Mouse (Mus musculus) adrenal gland, adult (tissue): ENCODE data around the gene Rps6ka6.
A peak's percentile ranks its signal among the peaks of the same experiment; 100 is the strongest.

Experiments used
- DNase-seq, 2 experiments: peaks; one replicate each; pipeline ENCODE4 v3.0.0; 2022 to 2023; ENCODE audit warnings: low spot score in 1 of 2; ENCODE audit not compliant: inconsistent age in 2 of 2

The Rps6ka6 gene

GRCm38 (mm10) chrX:111537859-111538258 is at the start of gene Rps6ka6:
Gene Rps6ka6 (minus strand): TSS chrX:111537959.
- DNase-seq = no peak

- DNase-seq = no peak
Measured at GRCm38 (mm10) chrX:111577044-111577443, 39.3 kb upstream of the Rps6ka6 start.

GRCm38 (mm10) chrX:111518206-111518605 is 19.6 kb downstream of the Rps6ka6 start:
- DNase-seq = no peak

- DNase-seq = no peak
Measured at GRCm38 (mm10) chrX:111463565-111464093, 74.1 kb downstream of the Rps6ka6 start.

GRCm38 (mm10) chrX:111462833-111463564 is 74.8 kb downstream of the Rps6ka6 start:
- DNase-seq = peak; percentile 42 to 66

GRCm38 (mm10) chrX:111462495-111462832 is 75.3 kb downstream of the Rps6ka6 start:
- DNase-seq = peak in 1 of 2 experiments; percentile 64

GRCm38 (mm10) chrX:111462092-111462491 is 75.7 kb downstream of the Rps6ka6 start:
- peak; percentile 1 to 20 for DNase-seq

- no peak for DNase-seq
Measured at GRCm38 (mm10) chrX:111460166-111460565, 77.6 kb downstream of the Rps6ka6 start.

- DNase-seq = no peak
Measured at GRCm38 (mm10) chrX:111436571-111436970, 101.2 kb downstream of the Rps6ka6 start.

GRCm38 (mm10) chrX:111414775-111415174 is 123.0 kb downstream of the Rps6ka6 start:
- DNase-seq = no peak

- DNase-seq = no peak
Measured at GRCm38 (mm10) chrX:111404816-111405215, 132.9 kb downstream of the Rps6ka6 start.

- DNase-seq = no peak
Measured at GRCm38 (mm10) chrX:111377020-111377419, 160.7 kb downstream of the Rps6ka6 start.

- DNase-seq = no peak
Measured at GRCm38 (mm10) chrX:111374177-111374576, 163.6 kb downstream of the Rps6ka6 start.
